Mouse (Mus musculus): Measurements from ENCODE around the gene Stag2.

DNA sequence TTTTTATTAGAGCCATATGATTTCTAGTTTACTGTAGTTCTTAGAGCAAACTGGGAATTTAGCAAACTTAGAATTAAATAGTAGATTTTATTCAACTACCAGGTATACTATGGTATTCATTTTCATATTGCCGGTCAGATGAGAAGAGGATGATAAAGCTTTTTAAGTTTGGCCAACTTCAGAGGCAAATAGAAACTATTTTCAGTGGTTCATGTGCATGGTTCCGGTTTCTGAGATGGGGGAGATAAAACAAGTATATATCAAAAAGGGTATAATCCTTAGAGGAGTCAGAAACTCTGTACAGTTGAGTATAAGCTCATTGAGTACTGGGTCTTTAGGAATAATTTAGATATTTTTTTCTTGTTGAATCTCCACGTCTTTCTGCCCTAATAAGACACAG is 45.5 kb downstream of the Stag2 start:
- no peak for TF ChIP-seq POLR2A (IDR thresholded peaks at IDR 0.05; ENCODE audit: low read depth, low read length)
- no peak for TF ChIP-seq CTCF (IDR thresholded peaks at IDR 0.05; ENCODE audit: extremely low read depth, insufficient read depth, insufficient read length, insufficient replicate concordance)

Measured in spleen, adult 2 months (tissue).